Mouse (Mus musculus) liver, adult 2 months (tissue): ENCODE results near the gene Zscan25. TPM values are rescaled to one million over a fixed set of nuclear protein-coding genes. Genes with fewer than 3 reads are reported as not detected.
A peak's percentile ranks its signal among the peaks of the same experiment; 100 is the strongest.
"Not testable (repeated sequence)": the region's sequence is repeated elsewhere in the genome, so short reads cannot be mapped to it uniquely, and the experiment has no call there.

Source experiments
- DNase-seq: peaks from one replicate; pipeline ENCODE4 v3.0.0-alpha.2; 2011; ENCODE audit warnings: low read depth, low spot score; ENCODE audit errors: extremely low read depth
- H3K27ac ChIP-seq: fragments of 200-500 bp; replicated peaks from 2 replicates; pipeline ENCODE4 v1.5.1; 2012; ENCODE audit warnings: low read depth, mild to moderate bottlenecking, control low read depth, inconsistent platforms, low read length; ENCODE audit not compliant: insufficient read depth
- H3K27me3 ChIP-seq: fragments of 200-500 bp; 2 replicates; pipeline ENCODE4 v1.6.1; 2012; ENCODE audit warnings: mild to moderate bottlenecking, moderate library complexity, low read length, inconsistent platforms; ENCODE audit not compliant: control insufficient read depth, insufficient read depth
- H3K36me3 ChIP-seq: fragments of 200-500 bp; 2 replicates; pipeline ENCODE4 v1.6.1; 2012; ENCODE audit warnings: low read length, inconsistent platforms; ENCODE audit not compliant: control insufficient read depth, insufficient read depth
- H3K4me1 ChIP-seq: fragments of 200-500 bp; 2 replicates; pipeline ENCODE4 v1.6.1; 2011; ENCODE audit warnings: low read length; ENCODE audit not compliant: control insufficient read depth, insufficient read depth
- H3K4me3 ChIP-seq: fragments of 200-500 bp; 2 replicates; pipeline ENCODE4 v1.5.1; 2011; ENCODE audit warnings: low read depth, mild to moderate bottlenecking, control low read depth, low read length, moderate library complexity; ENCODE audit not compliant: insufficient read depth
- H3K79me2 ChIP-seq: fragments of 200-500 bp; 2 replicates; pipeline ENCODE4 v1.6.1; 2012; ENCODE audit warnings: inconsistent platforms, mild to moderate bottlenecking, low read length, moderate library complexity; ENCODE audit not compliant: control insufficient read depth, insufficient read depth
- H3K9ac ChIP-seq: fragments of 200-500 bp; 2 replicates; pipeline ENCODE4 v1.6.1; 2012; ENCODE audit warnings: low read depth, mild to moderate bottlenecking, control low read depth, inconsistent platforms, low read length
- CTCF ChIP-seq: fragments of 200-500 bp; IDR thresholded peaks from 2 replicates; pipeline ENCODE4 v1.5.1; 2011; ENCODE audit warnings: low read depth, low read length, control low read depth
- POLR2A ChIP-seq: fragments of 200-500 bp; IDR thresholded peaks from 2 replicates; pipeline ENCODE4 v1.6.1; 2011; ENCODE audit warnings: low read length, control low read depth; ENCODE audit not compliant: insufficient read depth; ENCODE audit errors: extremely low read depth
- WGBS: fragments of 180-500 bp; shearing (Covaris S2); methylation state at CpG from one replicate; pipeline ENCODE4 v1.1.7; 2018; 5-methylcytosine and 5-hydroxymethylcytosine counted together
- polyA plus RNA-seq: library from polyadenylated mRNA; depleted of rRNA; stranded (reverse); fragments of >200 nt; gene quantifications from 2 replicates; pipeline ENCODE4 v1.2.3, GENCODE M21; 2012
- total RNA-seq: library from RNA; depleted of rRNA; stranded (reverse); fragments of >200 nt; gene quantifications from 2 replicates; pipeline ENCODE4 v1.2.3, GENCODE M21; 2014

Gene Zscan25
- total and polyA plus RNA-seq, 2 experiments = 3.5 to 6.7 TPM

- Histone ChIP-seq H3K4me3 (no peak overlapping the region), H3K4me1 (no peaks in the 10 kb centered on the region), H3K9ac (no peak overlapping the region), H3K36me3 (no peaks in the 10 kb centered on the region), H3K27me3 (no peaks in the 10 kb centered on the region), H3K79me2 (no peaks in the 10 kb centered on the region), H3K27ac (no peak overlapping the region)
- no peak for DNase-seq
- TF ChIP-seq POLR2A (no peak), CTCF (no peak)
Observed at GRCm38 (mm10) chr5:145300469-145300868, 20.2 kb downstream of the Zscan25 start.

- DNase-seq, H3K27me3 ChIP-seq, H3K79me2 ChIP-seq, H3K36me3 ChIP-seq, H3K4me1 ChIP-seq, H3K9ac ChIP-seq, H3K27ac ChIP-seq, H3K4me3 ChIP-seq: not testable (repeated sequence)
- WGBS = 78% methylated on average over 4 of the region's 4 CpGs
Observed at GRCm38 (mm10) chr5:145301796-145302195, 21.5 kb downstream of the Zscan25 start.

- no peaks in the 10 kb centered on the region for H3K27me3 ChIP-seq
- no peak overlapping the region for H3K4me3 ChIP-seq
- no peaks in the 10 kb centered on the region for H3K79me2 ChIP-seq
- DNase-seq = no peak
- H3K9ac ChIP-seq = no peak overlapping the region
- H3K36me3 ChIP-seq = no peaks in the 10 kb centered on the region
- 77% methylated on average over 1 of the region's 1 CpGs for WGBS
- no peaks in the 10 kb centered on the region for H3K4me1 ChIP-seq
- no peak overlapping the region for H3K27ac ChIP-seq
- no peak for TF ChIP-seq POLR2A
- no peak for TF ChIP-seq CTCF
Observed at GRCm38 (mm10) chr5:145302424-145302823, 22.1 kb downstream of the Zscan25 start.

- H3K4me3 ChIP-seq, H3K36me3 ChIP-seq, H3K27me3 ChIP-seq, H3K27ac ChIP-seq, H3K4me1 ChIP-seq, DNase-seq, H3K79me2 ChIP-seq, H3K9ac ChIP-seq: not testable (repeated sequence)
- peak; percentile 7; the same call in 1 of the 2 replicates for TF ChIP-seq CTCF
- 84% methylated on average over 4 of the region's 4 CpGs for WGBS
Observed at GRCm38 (mm10) chr5:145306953-145307352, 26.7 kb downstream of the Zscan25 start.

GRCm38 (mm10) chr5:145307811-145308210 is 27.5 kb downstream of the Zscan25 start:
- H3K4me1 ChIP-seq, DNase-seq, H3K36me3 ChIP-seq, H3K9ac ChIP-seq, H3K27me3 ChIP-seq, H3K27ac ChIP-seq, H3K4me3 ChIP-seq, H3K79me2 ChIP-seq: not testable (repeated sequence)
- WGBS = 90% methylated on average over 3 of the region's 3 CpGs

GRCm38 (mm10) chr5:145313845-145314244 is 33.5 kb downstream of the Zscan25 start:
- no peak for DNase-seq
- H3K36me3 ChIP-seq = no peaks in the 10 kb centered on the region
- H3K27ac ChIP-seq = no peak overlapping the region
- no peaks in the 10 kb centered on the region for H3K27me3 ChIP-seq
- no peaks in the 10 kb centered on the region for H3K79me2 ChIP-seq
- no peak overlapping the region for H3K9ac ChIP-seq
- H3K4me1 ChIP-seq = peaks cover 3% of the 10 kb centered on the region; the same call in 1 of the 2 replicates
- H3K4me3 ChIP-seq = no peak overlapping the region
- TF ChIP-seq POLR2A (no peak), CTCF (no peak)

GRCm38 (mm10) chr5:145317141-145317540 is 36.8 kb downstream of the Zscan25 start:
- TF ChIP-seq POLR2A (no peak), CTCF (no peak)
- H3K27me3 ChIP-seq = no peaks in the 10 kb centered on the region
- DNase-seq = peak; percentile 90
- H3K9ac ChIP-seq = no peak overlapping the region
- H3K4me1 ChIP-seq = peaks cover 3% of the 10 kb centered on the region; the same call in 1 of the 2 replicates
- H3K27ac ChIP-seq = no peak overlapping the region; the same call in 1 of the 2 replicates
- no peak overlapping the region for H3K4me3 ChIP-seq
- no peaks in the 10 kb centered on the region for H3K79me2 ChIP-seq
- 13% methylated on average over 1 of the region's 1 CpGs for whole genome bisulfite sequencing
- H3K36me3 ChIP-seq = no peaks in the 10 kb centered on the region

GRCm38 (mm10) chr5:145338756-145339155 is 58.5 kb downstream of the Zscan25 start:
- not testable (repeated sequence) for H3K36me3 ChIP-seq, H3K27ac ChIP-seq, H3K9ac ChIP-seq, H3K27me3 ChIP-seq, H3K79me2 ChIP-seq, H3K4me1 ChIP-seq, H3K4me3 ChIP-seq, DNase-seq
